Mouse (Mus musculus) embryonic fibroblast, embryonic 13.5 days (primary cell): ENCODE measurements around the gene March10.

Experiments
- CTCF ChIP-seq: IDR thresholded peaks from 2 replicates; pipeline ENCODE4 v1.5.1; 2011; ENCODE audit warnings: mild to moderate bottlenecking, control low read depth, low read length, moderate library complexity, borderline replicate concordance; ENCODE audit not compliant: insufficient read depth
- POLR2A ChIP-seq: IDR thresholded peaks from 2 replicates; pipeline ENCODE4 v1.6.1; 2011; ENCODE audit warnings: low read depth, mild to moderate bottlenecking, control low read depth, low read length, moderate library complexity

DNA sequence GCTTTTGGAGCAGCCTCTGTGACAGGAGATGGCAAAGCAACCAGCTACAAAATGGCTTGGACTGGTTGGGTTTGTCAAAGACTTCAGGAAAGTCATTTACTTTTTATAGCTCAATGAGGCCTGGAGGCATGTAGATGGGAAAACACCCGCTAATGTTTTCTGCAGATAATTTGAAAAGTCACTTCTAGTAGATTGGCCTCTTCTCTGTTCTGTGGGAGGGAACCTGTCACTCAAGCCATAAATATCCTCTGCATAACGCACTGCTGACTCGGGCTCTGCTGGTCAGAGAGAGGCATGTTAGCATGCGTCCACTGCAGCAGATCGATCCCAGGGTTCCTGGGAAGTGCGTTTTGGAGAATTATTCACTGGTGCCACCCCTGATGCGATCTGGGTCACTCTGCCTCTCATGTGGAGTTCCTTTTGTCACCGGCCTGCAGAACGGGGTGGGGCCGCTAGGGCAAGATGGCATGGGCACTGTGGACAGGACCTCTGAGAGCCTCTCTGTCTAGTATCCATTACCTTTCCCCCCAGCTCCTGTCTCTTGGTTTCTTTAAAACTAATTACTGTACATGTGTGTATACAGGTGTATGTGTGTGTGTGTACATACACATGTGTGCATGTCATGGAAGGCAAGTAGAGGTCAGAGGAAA, 81.9 kb downstream of the March10 start:
- no peak for TF ChIP-seq CTCF
- TF ChIP-seq POLR2A = no peak
